Comparison of ENCODE assay signal across 8 mouse cellular contexts in the genomic region with DNA sequence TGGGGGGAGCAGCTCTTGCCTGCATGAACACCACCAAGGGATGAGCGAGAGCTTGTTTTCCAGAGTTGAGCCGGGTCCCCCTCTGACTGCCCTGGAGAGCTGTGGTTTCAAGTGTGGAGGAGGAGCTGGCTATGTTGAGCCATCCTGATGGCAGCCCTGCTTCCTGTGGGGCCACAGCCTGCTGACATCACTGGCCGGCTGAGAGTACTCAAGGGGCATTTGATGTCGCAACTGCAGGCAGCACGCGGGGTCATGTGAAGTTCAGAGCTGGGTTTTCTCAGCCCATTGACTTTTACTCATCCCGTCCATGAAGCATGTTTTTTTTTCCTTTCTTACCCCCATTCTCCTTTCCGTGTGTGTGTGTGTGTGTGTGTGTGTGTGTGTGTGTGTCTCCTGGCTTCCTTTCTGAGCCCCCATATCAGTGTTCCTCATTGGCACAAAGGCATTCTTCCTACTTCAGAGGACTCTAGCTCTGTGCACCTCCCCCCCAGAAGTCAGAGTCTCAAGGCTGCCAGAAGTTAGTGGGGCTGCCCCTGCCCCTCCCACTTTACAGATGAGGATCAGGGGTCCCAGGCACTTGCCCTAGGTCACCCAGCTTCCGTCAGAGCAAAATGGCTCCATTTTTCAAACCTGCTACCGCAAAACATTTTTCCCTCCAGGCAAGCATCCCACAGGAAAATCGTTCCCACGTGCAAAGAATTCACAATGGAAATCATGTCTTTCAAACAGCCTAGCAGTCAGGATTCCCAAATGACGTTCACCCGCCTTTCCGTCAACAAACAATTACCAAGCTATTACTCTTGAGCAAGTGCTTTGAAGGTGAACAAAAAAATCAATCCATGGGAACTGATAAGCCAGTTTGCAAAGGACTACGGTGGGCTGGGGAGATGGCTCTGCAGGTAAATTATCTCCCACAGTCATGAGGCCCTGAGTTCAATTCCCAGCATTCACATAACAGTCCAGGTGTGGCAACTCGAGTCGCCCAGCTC. TPM values are rescaled to one million over a fixed set of nuclear protein-coding genes. Genes with fewer than 3 reads are reported as not detected.
DNase-seq lines count a peak whose midpoint lies in the region; ATAC-seq and TF ChIP-seq lines count a peak whose summit lies in the region.

No protein-coding gene starts in this region.

- 41% methylated on average over 18 of the region's 18 CpGs for WGBS in hindbrain, embryonic 10.5 days
- 39% methylated on average over 18 of the region's 18 CpGs for WGBS in hindbrain, postnatal 0 days
- 21% methylated on average over 18 of the region's 18 CpGs for WGBS in heart, embryonic 13.5 days

- DNase-seq in hindbrain, embryonic 10.5 days (ENCODE audit: low spot score) = peak; percentile 56
- no peak for DNase-seq in hindbrain, postnatal 0 days (ENCODE audit: low spot score)
- peak; percentile 71 for DNase-seq in c-Kit-positive CD71-negative TER-119-negative erythroid progenitor cells, embryonic 14.5 days (ENCODE audit: low read depth)
- DNase-seq in kidney, postnatal 14 days = peak; percentile 86
- no peak for DNase-seq in frontal cortex, postnatal 10 days (ENCODE audit: low spot score in 2 of 2)
- no peak for DNase-seq in cerebellum, adult 9-10 months

- peaks cover 69% of the 10 kb centered on the region for H3K4me1 ChIP-seq in hindbrain, embryonic 10.5 days (replicated peaks)
- H3K4me1 ChIP-seq in hindbrain, postnatal 0 days (ENCODE audit: insufficient read depth, low read length) = peaks cover 8% of the 10 kb centered on the region; the same call in 1 of the 2 replicates
- H3K4me1 ChIP-seq in heart, embryonic 13.5 days = peaks cover 98% of the 10 kb centered on the region

- no peaks in the 10 kb centered on the region for H3K9me3 ChIP-seq in hindbrain, embryonic 10.5 days
- H3K9me3 ChIP-seq in hindbrain, postnatal 0 days (ENCODE audit: low read length) = no peaks in the 10 kb centered on the region
- no peaks in the 10 kb centered on the region for H3K9me3 ChIP-seq in heart, embryonic 13.5 days

- peaks cover 31% of the 10 kb centered on the region for H3K36me3 ChIP-seq in hindbrain, embryonic 10.5 days
- no peaks in the 10 kb centered on the region for H3K36me3 ChIP-seq in hindbrain, postnatal 0 days (ENCODE audit: insufficient read depth, low read length)
- no peaks in the 10 kb centered on the region for H3K36me3 ChIP-seq in heart, embryonic 13.5 days

- no peak for ATAC-seq in hindbrain, postnatal 0 days
- ATAC-seq in heart, embryonic 13.5 days (ENCODE audit: extremely low read depth, insufficient number of reproducible peaks, low FRiP score, low TSS enrichment) = peak; percentile 30; the same call in 1 of the 2 replicates
- peak; percentile 89 for ATAC-seq in megakaryocyte, adult 5-6 weeks (ENCODE audit: poor library complexity, severe bottlenecking)

- no peak overlapping the region for H3K9ac ChIP-seq in hindbrain, postnatal 0 days (replicated peaks; ENCODE audit: low read length)
- peak overlapping the region; percentile 50 for H3K9ac ChIP-seq in heart, embryonic 13.5 days

- peak overlapping the region; percentile 19 for H3K27ac ChIP-seq in hindbrain, embryonic 10.5 days
- no peak overlapping the region for H3K27ac ChIP-seq in hindbrain, postnatal 0 days
- H3K27ac ChIP-seq in heart, embryonic 13.5 days (replicated peaks) = peak overlapping the region; percentile 86

- TF ChIP-seq CTCF in hindbrain, postnatal 0 days (IDR thresholded peaks at IDR 0.05; ENCODE audit: low read depth) = no peak

- H3K4me3 ChIP-seq in hindbrain, embryonic 10.5 days = peak overlapping the region; percentile 21; the same call in 1 of the 2 replicates
- no peak overlapping the region for H3K4me3 ChIP-seq in hindbrain, postnatal 0 days (ENCODE audit: low read length)
- H3K4me3 ChIP-seq in heart, embryonic 13.5 days = 0 out of 2 replicates have a peak overlapping the region, but pooled peaks have one; percentile 1

- H3K27me3 ChIP-seq in hindbrain, embryonic 10.5 days (ENCODE audit: insufficient read depth, poor library complexity, severe bottlenecking) = no peaks in the 10 kb centered on the region
- H3K27me3 ChIP-seq in hindbrain, postnatal 0 days (ENCODE audit: insufficient read depth, low read length) = no peaks in the 10 kb centered on the region
- no peaks in the 10 kb centered on the region for H3K27me3 ChIP-seq in heart, embryonic 13.5 days (replicated peaks)

- H3K4me2 ChIP-seq in hindbrain, postnatal 0 days (ENCODE audit: low read depth, low read length) = no peak overlapping the region
- peak overlapping the region; percentile 58 for H3K4me2 ChIP-seq in heart, embryonic 13.5 days

RNA-seq across cellular contexts. Expression of a gene that starts 41.4 kb away (rescaled TPM):
- polyA plus RNA-seq in hindbrain, embryonic 10.5 days (2016; fragmentation: Nextera tagmentation; extraction: Ambion mirVana) = 24.2 TPM in 2 replicates
- 26.5 and 34.0 TPM in 2 replicates for total RNA-seq in hindbrain, postnatal 0 days (2014; rRNA removed)
- polyA plus RNA-seq in hindbrain, postnatal 0 days (2015; fragmentation: Nextera tagmentation; extraction: Ambion mirVana) = 7.2 and 7.5 TPM in 2 replicates
- polyA plus RNA-seq in heart, embryonic 13.5 days (2015; fragmentation: Nextera tagmentation; extraction: Ambion mirVana) = 11.3 and 11.9 TPM in 2 replicates
- total RNA-seq in megakaryocyte, adult 5-6 weeks (2015) = 9.1 and 15.0 TPM in 2 replicates
- 9.7 and 12.7 TPM in 2 replicates for total RNA-seq in megakaryocyte, adult 5-6 weeks (2017)

Comparison
In these comparisons a context has a peak if more than half of its experiments do, and no peak if none do; other contexts are left out.
1. DNase-seq: peak in hindbrain, embryonic 10.5 days (single experiment), c-Kit-positive CD71-negative TER-119-negative erythroid progenitor cells, embryonic 14.5 days (single experiment) and kidney, postnatal 14 days (single experiment); none in hindbrain, postnatal 0 days (single experiment), frontal cortex, postnatal 10 days (0 of 2) and cerebellum, adult 9-10 months (single experiment).